Mouse (Mus musculus) lung, embryonic 14.5 days (tissue): ENCODE measurements around the gene Glb1l3. TPM values are rescaled to one million over a fixed set of nuclear protein-coding genes. Genes with fewer than 3 reads are reported as not detected.

Experiments used
- ATAC-seq: fragments of 200-750 bp; cut with Nextera tagmentation; 2 replicates; pipeline ENCODE4 v1.8.0; 2017; ENCODE audit warnings: mild to moderate bottlenecking, moderate TSS enrichment, moderate library complexity; ENCODE audit not compliant: insufficient read depth
- DNase-seq: peaks from one replicate; pipeline ENCODE4 v3.0.0-alpha.2; 2015
- H3K27ac ChIP-seq: fragments of 300-500 bp; sonication (generic); 2 replicates; pipeline ENCODE4 v1.5.1; 2014; ENCODE audit warnings: low read depth, mild to moderate bottlenecking, moderate library complexity
- H3K27me3 ChIP-seq: fragments of 300-500 bp; sonication (generic); 2 replicates; pipeline ENCODE4 v1.6.1; 2014; ENCODE audit warnings: low read length, control low read depth; ENCODE audit not compliant: insufficient read depth
- H3K36me3 ChIP-seq: fragments of 300-500 bp; sonication (generic); 2 replicates; pipeline ENCODE4 v1.6.1; 2014; ENCODE audit warnings: control low read depth; ENCODE audit not compliant: insufficient read depth
- H3K4me1 ChIP-seq: fragments of 300-500 bp; sonication (generic); 2 replicates; pipeline ENCODE4 v1.6.1; 2014; ENCODE audit warnings: antibody characterized with exemption, control low read depth; ENCODE audit not compliant: insufficient read depth
- H3K4me2 ChIP-seq: fragments of 300-500 bp; sonication (generic); 2 replicates; pipeline ENCODE4 v1.6.1; 2014; ENCODE audit warnings: mild to moderate bottlenecking
- H3K4me3 ChIP-seq: fragments of 300-500 bp; sonication (generic); 2 replicates; pipeline ENCODE4 v1.5.1; 2014; ENCODE audit warnings: low read depth, low read length
- H3K9ac ChIP-seq: fragments of 300-500 bp; sonication (generic); 2 replicates; pipeline ENCODE4 v1.6.1; 2014
- H3K9me3 ChIP-seq: fragments of 300-500 bp; sonication (generic); 2 replicates; pipeline ENCODE4 v1.6.1; 2016; ENCODE audit warnings: low read depth, low read length, control low read depth
- CTCF ChIP-seq: IDR thresholded peaks from 2 replicates; pipeline ENCODE4 v1.5.1; 2016; ENCODE audit warnings: antibody characterized with exemption, low read depth
- WGBS: fragments of 180-500 bp; shearing (Covaris S2); extraction: QIAGEN DNeasy Blood & Tissue Kit; methylation state at CpG from one replicate; pipeline ENCODE4 v1.1.7; 2014; 5-methylcytosine and 5-hydroxymethylcytosine counted together
- polyA plus RNA-seq: library from polyadenylated mRNA; unstranded; fragments of >200 nt; fragmentation: Nextera tagmentation; extraction: Ambion mirVana; gene quantifications from 2 replicates; pipeline ENCODE4 v1.2.1, GENCODE M21; 2014

Gene Glb1l3
- polyA plus RNA-seq, 1 experiment from 2014 or later, result 0.34 TPM

GRCm38 (mm10) chr9:26798731-26799130 lies 62.0 kb downstream of the Glb1l3 start:
- H3K4me2 ChIP-seq, result no peak overlapping the region
- no peak overlapping the region for H3K27ac ChIP-seq
- H3K9ac ChIP-seq, result no peak overlapping the region
- no peak for DNase-seq
- no peak for ATAC-seq
- no peaks in the 10 kb centered on the region for H3K36me3 ChIP-seq
- no peaks in the 10 kb centered on the region for H3K9me3 ChIP-seq
- no peaks in the 10 kb centered on the region for H3K4me1 ChIP-seq
- 67% methylated on average over 1 of the region's 1 CpGs for WGBS
- no peak overlapping the region for H3K4me3 ChIP-seq
- no peak for TF ChIP-seq CTCF
- no peaks in the 10 kb centered on the region for H3K27me3 ChIP-seq

GRCm38 (mm10) chr9:26798205-26798604 lies 62.5 kb downstream of the Glb1l3 start:
- 85% methylated on average over 3 of the region's 3 CpGs for WGBS
- Histone ChIP-seq H3K4me2 (no peak overlapping the region), H3K36me3 (no peaks in the 10 kb centered on the region), H3K9ac (no peak overlapping the region), H3K4me3 (no peak overlapping the region), H3K27ac (no peak overlapping the region), H3K4me1 (no peaks in the 10 kb centered on the region), H3K9me3 (no peaks in the 10 kb centered on the region), H3K27me3 (no peaks in the 10 kb centered on the region)
- DNase-seq (no peak), ATAC-seq (no peak)
- TF ChIP-seq CTCF, result no peak

- H3K9me3 ChIP-seq, result no peaks in the 10 kb centered on the region
- TF ChIP-seq CTCF, result no peak
- H3K4me1 ChIP-seq, result no peaks in the 10 kb centered on the region
- no peaks in the 10 kb centered on the region for H3K27me3 ChIP-seq
- DNase-seq (no peak), ATAC-seq (no peak)
- 71% methylated on average over 3 of the region's 3 CpGs for WGBS
- no peaks in the 10 kb centered on the region for H3K36me3 ChIP-seq
- no peak overlapping the region for H3K9ac ChIP-seq
- H3K4me3 ChIP-seq, result no peak overlapping the region
- H3K4me2 ChIP-seq, result no peak overlapping the region
- no peak overlapping the region for H3K27ac ChIP-seq
These were observed 67.9 kb downstream of the Glb1l3 start for GRCm38 (mm10) chr9:26792829-26793228.

GRCm38 (mm10) chr9:26783414-26783975 lies 77.2 kb downstream of the Glb1l3 start:
- Histone ChIP-seq H3K4me1 (no peaks in the 10 kb centered on the region), H3K9me3 (no peaks in the 10 kb centered on the region), H3K27ac (no peak overlapping the region), H3K9ac (no peak overlapping the region), H3K36me3 (no peaks in the 10 kb centered on the region), H3K4me2 (no peak overlapping the region), H3K27me3 (no peaks in the 10 kb centered on the region), H3K4me3 (no peak overlapping the region)
- DNase-seq, result peak; percentile 17
- no peak for TF ChIP-seq CTCF
- peak; percentile 44; the same call in 1 of the 2 replicates for ATAC-seq
- 47% methylated on average over 7 of the region's 7 CpGs for WGBS

- Histone ChIP-seq H3K4me2 (no peak overlapping the region), H3K9ac (no peak overlapping the region), H3K9me3 (no peaks in the 10 kb centered on the region), H3K27ac (no peak overlapping the region), H3K36me3 (no peaks in the 10 kb centered on the region), H3K4me1 (no peaks in the 10 kb centered on the region), H3K4me3 (no peak overlapping the region), H3K27me3 (no peaks in the 10 kb centered on the region)
- 67% methylated on average over 7 of the region's 7 CpGs for WGBS
- no peak for DNase-seq
- no peak for ATAC-seq
- no peak for TF ChIP-seq CTCF
These were observed 82.3 kb downstream of the Glb1l3 start for GRCm38 (mm10) chr9:26778421-26778820.

- Histone ChIP-seq H3K27ac (no peak overlapping the region), H3K9ac (no peak overlapping the region), H3K27me3 (no peaks in the 10 kb centered on the region), H3K4me1 (no peaks in the 10 kb centered on the region), H3K9me3 (no peaks in the 10 kb centered on the region), H3K4me2 (no peak overlapping the region), H3K4me3 (no peak overlapping the region), H3K36me3 (no peaks in the 10 kb centered on the region)
- DNase-seq (peak; percentile 83), ATAC-seq (peak; percentile 55)
- WGBS, result 59% methylated on average over 6 of the region's 6 CpGs
- TF ChIP-seq CTCF, result peak; percentile 82
These were observed 84.4 kb downstream of the Glb1l3 start for GRCm38 (mm10) chr9:26776122-26776902.

GRCm38 (mm10) chr9:26775700-26776099 lies 85.0 kb downstream of the Glb1l3 start:
- WGBS, result 80% methylated on average over 2 of the region's 2 CpGs
- DNase-seq (no peak), ATAC-seq (no peak)
- no peak for TF ChIP-seq CTCF
- Histone ChIP-seq H3K36me3 (no peaks in the 10 kb centered on the region), H3K27ac (no peak overlapping the region), H3K9ac (no peak overlapping the region), H3K4me3 (no peak overlapping the region), H3K4me1 (no peaks in the 10 kb centered on the region), H3K9me3 (no peaks in the 10 kb centered on the region), H3K27me3 (no peaks in the 10 kb centered on the region), H3K4me2 (no peak overlapping the region)
